Mouse (Mus musculus): Measurements from ENCODE around the gene Usp19. TPM values are rescaled to one million over a fixed set of nuclear protein-coding genes. Genes with fewer than 3 reads are reported as not detected.

Gene Usp19
- total and polyA plus RNA-seq, 2 experiments, result 24.3 to 80.5 TPM

GRCm38 (mm10) chr9:108451170-108451493 lies 39.3 kb upstream of the Usp19 start:
- no peak overlapping the region for H3K27ac ChIP-seq (replicated peaks; ENCODE audit: insufficient read depth, low read depth, low read length)
- WGBS, result 92% methylated on average over 6 of the region's 6 CpGs

GRCm38 (mm10) chr9:108451519-108452160 lies 38.8 kb upstream of the Usp19 start:
- no peak overlapping the region for H3K4me3 ChIP-seq (ENCODE audit: insufficient read depth, low read depth, low read length)
- no peaks in the 10 kb centered on the region for H3K27me3 ChIP-seq (ENCODE audit: control insufficient read depth, insufficient read depth, low read length)
- H3K27ac ChIP-seq (replicated peaks; ENCODE audit: insufficient read depth, low read depth, low read length), result no peak overlapping the region
- H3K9ac ChIP-seq (ENCODE audit: low read depth, low read length), result no peak overlapping the region
- WGBS, result 84% methylated on average over 6 of the region's 6 CpGs
- H3K79me2 ChIP-seq (ENCODE audit: control insufficient read depth, insufficient read depth, low read length), result no peaks in the 10 kb centered on the region
- no peaks in the 10 kb centered on the region for H3K36me3 ChIP-seq (ENCODE audit: control insufficient read depth, insufficient read depth, low read length)
- no peaks in the 10 kb centered on the region for H3K4me1 ChIP-seq (ENCODE audit: control insufficient read depth, insufficient read depth, low read length)
- DNase-seq (ENCODE audit: extremely low read depth, low read depth, low spot score), result no peak
- TF ChIP-seq POLR2A (IDR thresholded peaks at IDR 0.05; ENCODE audit: extremely low read depth, insufficient read depth, low read length) (no peak), CTCF (IDR thresholded peaks at IDR 0.05; ENCODE audit: low read depth, low read length) (no peak)

More at GRCm38 (mm10) chr9:108451170-108451493, 39.3 kb upstream of the Usp19 start:
- no peaks in the 10 kb centered on the region for H3K36me3 ChIP-seq (ENCODE audit: control insufficient read depth, insufficient read depth, low read length)
- H3K9ac ChIP-seq (ENCODE audit: low read depth, low read length), result no peak overlapping the region
- DNase-seq (ENCODE audit: extremely low read depth, low read depth, low spot score), result no peak
- TF ChIP-seq CTCF (IDR thresholded peaks at IDR 0.05; ENCODE audit: low read depth, low read length) (no peak), POLR2A (IDR thresholded peaks at IDR 0.05; ENCODE audit: extremely low read depth, insufficient read depth, low read length) (no peak)
- no peak overlapping the region for H3K4me3 ChIP-seq (ENCODE audit: insufficient read depth, low read depth, low read length)
- H3K27me3 ChIP-seq (ENCODE audit: control insufficient read depth, insufficient read depth, low read length), result no peaks in the 10 kb centered on the region
- H3K79me2 ChIP-seq (ENCODE audit: control insufficient read depth, insufficient read depth, low read length), result no peaks in the 10 kb centered on the region
- no peaks in the 10 kb centered on the region for H3K4me1 ChIP-seq (ENCODE audit: control insufficient read depth, insufficient read depth, low read length)

- WGBS, result 6% methylated on average over 40 of the region's 40 CpGs
- TF ChIP-seq CTCF (IDR thresholded peaks at IDR 0.05; ENCODE audit: low read depth, low read length) (peak; percentile 86), POLR2A (IDR thresholded peaks at IDR 0.05; ENCODE audit: extremely low read depth, insufficient read depth, low read length) (no peak)
- Histone ChIP-seq H3K27ac (replicated peaks; ENCODE audit: insufficient read depth, low read depth, low read length) (no peak overlapping the region), H3K36me3 (ENCODE audit: control insufficient read depth, insufficient read depth, low read length) (no peaks in the 10 kb centered on the region), H3K27me3 (ENCODE audit: control insufficient read depth, insufficient read depth, low read length) (no peaks in the 10 kb centered on the region), H3K4me3 (ENCODE audit: insufficient read depth, low read depth, low read length) (peak overlapping the region; percentile 54), H3K9ac (ENCODE audit: low read depth, low read length) (peak overlapping the region; percentile 20), H3K79me2 (ENCODE audit: control insufficient read depth, insufficient read depth, low read length) (no peaks in the 10 kb centered on the region), H3K4me1 (ENCODE audit: control insufficient read depth, insufficient read depth, low read length) (no peaks in the 10 kb centered on the region)
- DNase-seq (ENCODE audit: extremely low read depth, low read depth, low spot score), result peak; percentile 43
Measured at GRCm38 (mm10) chr9:108452291-108452906, 38.0 kb upstream of the Usp19 start.

GRCm38 (mm10) chr9:108452911-108453310 lies 37.5 kb upstream of the Usp19 start:
- WGBS, result 61% methylated on average over 6 of the region's 6 CpGs
- DNase-seq (ENCODE audit: extremely low read depth, low read depth, low spot score), result no peak
- H3K36me3 ChIP-seq (ENCODE audit: control insufficient read depth, insufficient read depth, low read length), result no peaks in the 10 kb centered on the region
- H3K9ac ChIP-seq (ENCODE audit: low read depth, low read length), result no peak overlapping the region
- H3K79me2 ChIP-seq (ENCODE audit: control insufficient read depth, insufficient read depth, low read length), result no peaks in the 10 kb centered on the region
- no peaks in the 10 kb centered on the region for H3K4me1 ChIP-seq (ENCODE audit: control insufficient read depth, insufficient read depth, low read length)
- TF ChIP-seq CTCF (IDR thresholded peaks at IDR 0.05; ENCODE audit: low read depth, low read length) (no peak), POLR2A (IDR thresholded peaks at IDR 0.05; ENCODE audit: extremely low read depth, insufficient read depth, low read length) (no peak)
- no peaks in the 10 kb centered on the region for H3K27me3 ChIP-seq (ENCODE audit: control insufficient read depth, insufficient read depth, low read length)
- no peak overlapping the region for H3K27ac ChIP-seq (replicated peaks; ENCODE audit: insufficient read depth, low read depth, low read length)
- H3K4me3 ChIP-seq (ENCODE audit: insufficient read depth, low read depth, low read length), result no peak overlapping the region

GRCm38 (mm10) chr9:108453458-108453857 lies 36.9 kb upstream of the Usp19 start:
- Histone ChIP-seq H3K4me3 (ENCODE audit: insufficient read depth, low read depth, low read length) (no peak overlapping the region), H3K4me1 (ENCODE audit: control insufficient read depth, insufficient read depth, low read length) (no peaks in the 10 kb centered on the region), H3K27me3 (ENCODE audit: control insufficient read depth, insufficient read depth, low read length) (no peaks in the 10 kb centered on the region), H3K79me2 (ENCODE audit: control insufficient read depth, insufficient read depth, low read length) (no peaks in the 10 kb centered on the region), H3K36me3 (ENCODE audit: control insufficient read depth, insufficient read depth, low read length) (no peaks in the 10 kb centered on the region), H3K9ac (ENCODE audit: low read depth, low read length) (no peak overlapping the region), H3K27ac (replicated peaks; ENCODE audit: insufficient read depth, low read depth, low read length) (no peak overlapping the region)
- TF ChIP-seq CTCF (IDR thresholded peaks at IDR 0.05; ENCODE audit: low read depth, low read length) (no peak), POLR2A (IDR thresholded peaks at IDR 0.05; ENCODE audit: extremely low read depth, insufficient read depth, low read length) (no peak)
- 85% methylated on average over 4 of the region's 4 CpGs for WGBS
- DNase-seq (ENCODE audit: extremely low read depth, low read depth, low spot score), result no peak

GRCm38 (mm10) chr9:108454429-108454828 lies 36.0 kb upstream of the Usp19 start:
- no peaks in the 10 kb centered on the region for H3K4me1 ChIP-seq (ENCODE audit: control insufficient read depth, insufficient read depth, low read length)
- no peak for DNase-seq (ENCODE audit: extremely low read depth, low read depth, low spot score)
- no peak overlapping the region for H3K27ac ChIP-seq (replicated peaks; ENCODE audit: insufficient read depth, low read depth, low read length)
- no peak for TF ChIP-seq POLR2A (IDR thresholded peaks at IDR 0.05; ENCODE audit: extremely low read depth, insufficient read depth, low read length)
- no peak for TF ChIP-seq CTCF (IDR thresholded peaks at IDR 0.05; ENCODE audit: low read depth, low read length)
- WGBS, result 90% methylated on average over 6 of the region's 6 CpGs
- no peaks in the 10 kb centered on the region for H3K27me3 ChIP-seq (ENCODE audit: control insufficient read depth, insufficient read depth, low read length)
- no peak overlapping the region for H3K9ac ChIP-seq (ENCODE audit: low read depth, low read length)
- no peaks in the 10 kb centered on the region for H3K36me3 ChIP-seq (ENCODE audit: control insufficient read depth, insufficient read depth, low read length)
- no peaks in the 10 kb centered on the region for H3K79me2 ChIP-seq (ENCODE audit: control insufficient read depth, insufficient read depth, low read length)
- H3K4me3 ChIP-seq (ENCODE audit: insufficient read depth, low read depth, low read length), result no peak overlapping the region

Measured in liver, adult 2 months (tissue).